Mouse (Mus musculus) neural tube, embryonic 11.5 days (tissue): ENCODE results near the gene Cilp2. TPM values are rescaled to one million over a fixed set of nuclear protein-coding genes. Genes with fewer than 3 reads are reported as not detected.

Experiments
- ATAC-seq: fragments of 200-750 bp; cut with Nextera tagmentation; 2 replicates; pipeline ENCODE4 v1.8.0; 2017; ENCODE audit warnings: moderate number of reproducible peaks, mild to moderate bottlenecking, moderate TSS enrichment, moderate library complexity; ENCODE audit not compliant: insufficient read depth, low FRiP score, low TSS enrichment
- DNase-seq: peaks from one replicate; pipeline ENCODE4 v3.0.0-alpha.2; 2015; ENCODE audit warnings: low spot score
- H3K27ac ChIP-seq: fragments of 300-500 bp; sonication (generic); 2 replicates; pipeline ENCODE4 v1.5.1; 2014; ENCODE audit warnings: low read depth, mild to moderate bottlenecking, low read length
- H3K27me3 ChIP-seq: fragments of 300-500 bp; sonication (generic); 2 replicates; pipeline ENCODE4 v1.6.1; 2014; ENCODE audit warnings: mild to moderate bottlenecking, low read length, mixed read lengths; ENCODE audit not compliant: control insufficient read depth, insufficient read depth
- H3K36me3 ChIP-seq: fragments of 300-500 bp; sonication (generic); 2 replicates; pipeline ENCODE4 v1.6.1; 2014; ENCODE audit warnings: mild to moderate bottlenecking, low read length, moderate library complexity, mixed read lengths; ENCODE audit not compliant: control insufficient read depth, insufficient read depth
- H3K4me1 ChIP-seq: fragments of 300-500 bp; sonication (generic); 2 replicates; pipeline ENCODE4 v1.6.1; 2014; ENCODE audit warnings: low read length, mixed read lengths; ENCODE audit not compliant: control insufficient read depth, insufficient read depth
- H3K4me2 ChIP-seq: fragments of 300-500 bp; sonication (generic); 2 replicates; pipeline ENCODE4 v1.6.1; 2014; ENCODE audit warnings: low read depth, mild to moderate bottlenecking, moderate library complexity
- H3K4me3 ChIP-seq: fragments of 300-500 bp; sonication (generic); 2 replicates; pipeline ENCODE4 v1.5.1; 2014; ENCODE audit warnings: low read depth, low read length
- H3K9ac ChIP-seq: fragments of 300-500 bp; sonication (generic); 2 replicates; pipeline ENCODE4 v1.6.1; 2014; ENCODE audit warnings: mild to moderate bottlenecking, low read length
- H3K9me3 ChIP-seq: fragments of 300-500 bp; sonication (generic); 2 replicates; pipeline ENCODE4 v1.6.1; 2016; ENCODE audit warnings: low read length; ENCODE audit not compliant: control insufficient read depth
- WGBS: fragments of 180-500 bp; shearing (Covaris S2); extraction: QIAGEN DNeasy Blood & Tissue Kit; methylation state at CpG from one replicate; pipeline ENCODE4 v1.1.7; 2014; 5-methylcytosine and 5-hydroxymethylcytosine counted together
- polyA plus RNA-seq: library from polyadenylated mRNA; unstranded; fragments of >200 nt; fragmentation: Nextera tagmentation; extraction: Ambion mirVana; gene quantifications from 2 replicates; pipeline ENCODE4 v1.2.1, GENCODE M21; 2014

The Cilp2 gene
- polyA plus RNA-seq, 1 experiment from 2014 or later, result 0.86 TPM

DNA sequence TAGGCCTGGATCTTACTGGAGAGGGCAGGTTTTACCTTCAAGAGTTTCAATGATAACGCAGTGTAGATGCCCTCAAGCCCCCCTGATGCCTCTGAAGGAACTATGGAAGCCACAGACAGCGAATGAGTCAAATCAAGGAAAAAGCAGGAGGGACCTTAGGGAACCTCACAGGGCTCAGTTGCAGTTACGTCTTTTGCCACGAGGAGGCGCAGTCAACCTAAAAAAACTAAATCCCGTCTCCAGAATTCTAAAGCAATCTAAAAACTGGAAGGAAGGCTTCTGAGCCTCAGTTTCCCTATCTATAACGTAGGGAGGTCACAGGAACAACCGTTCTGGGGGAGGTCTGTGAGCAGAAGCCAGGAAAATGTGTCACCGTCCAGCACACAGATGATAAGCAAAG is 13.3 kb downstream of the Cilp2 start:
- H3K36me3 ChIP-seq, result no peaks in the 10 kb centered on the region; the same call in 1 of the 2 replicates
- H3K4me1 ChIP-seq, result no peaks in the 10 kb centered on the region
- no peak overlapping the region for H3K9ac ChIP-seq
- no peak overlapping the region for H3K4me3 ChIP-seq
- peaks cover 2% of the 10 kb centered on the region for H3K27me3 ChIP-seq
- H3K27ac ChIP-seq, result no peak overlapping the region
- no peaks in the 10 kb centered on the region for H3K9me3 ChIP-seq
- DNase-seq (peak; percentile 82), ATAC-seq (no peak)
- 10% methylated on average over 9 of the region's 9 CpGs for WGBS
- H3K4me2 ChIP-seq, result no peak overlapping the region

DNA sequence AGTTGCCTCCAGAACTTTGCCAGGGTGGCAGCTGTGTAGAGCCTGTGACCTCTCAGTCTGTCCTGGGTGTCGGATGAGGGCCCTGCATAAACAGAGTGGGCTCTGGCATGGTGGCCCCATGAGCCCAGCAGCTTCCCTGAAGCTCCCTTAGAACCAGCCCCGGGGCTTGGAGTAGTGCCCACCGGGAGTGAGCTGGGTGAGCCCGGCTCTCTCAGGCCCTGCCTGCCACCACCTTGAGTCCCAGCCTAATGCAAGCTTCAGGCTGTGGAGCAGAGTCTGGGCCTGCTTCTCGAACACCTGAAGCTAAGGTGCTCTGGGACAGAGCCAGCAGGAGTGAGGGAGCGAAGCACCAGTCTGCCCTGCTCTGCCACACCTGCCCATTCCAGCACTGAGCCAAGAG is 16.6 kb downstream of the Cilp2 start:
- no peaks in the 10 kb centered on the region for H3K9me3 ChIP-seq
- no peaks in the 10 kb centered on the region for H3K4me1 ChIP-seq
- H3K9ac ChIP-seq, result no peak overlapping the region
- no peaks in the 10 kb centered on the region; the same call in 1 of the 2 replicates for H3K36me3 ChIP-seq
- H3K4me3 ChIP-seq, result no peak overlapping the region
- H3K4me2 ChIP-seq, result no peak overlapping the region
- no peak overlapping the region for H3K27ac ChIP-seq
- no peak for DNase-seq
- ATAC-seq, result no peak
- WGBS, result 88% methylated on average over 6 of the region's 6 CpGs
- H3K27me3 ChIP-seq, result no peaks in the 10 kb centered on the region

DNA sequence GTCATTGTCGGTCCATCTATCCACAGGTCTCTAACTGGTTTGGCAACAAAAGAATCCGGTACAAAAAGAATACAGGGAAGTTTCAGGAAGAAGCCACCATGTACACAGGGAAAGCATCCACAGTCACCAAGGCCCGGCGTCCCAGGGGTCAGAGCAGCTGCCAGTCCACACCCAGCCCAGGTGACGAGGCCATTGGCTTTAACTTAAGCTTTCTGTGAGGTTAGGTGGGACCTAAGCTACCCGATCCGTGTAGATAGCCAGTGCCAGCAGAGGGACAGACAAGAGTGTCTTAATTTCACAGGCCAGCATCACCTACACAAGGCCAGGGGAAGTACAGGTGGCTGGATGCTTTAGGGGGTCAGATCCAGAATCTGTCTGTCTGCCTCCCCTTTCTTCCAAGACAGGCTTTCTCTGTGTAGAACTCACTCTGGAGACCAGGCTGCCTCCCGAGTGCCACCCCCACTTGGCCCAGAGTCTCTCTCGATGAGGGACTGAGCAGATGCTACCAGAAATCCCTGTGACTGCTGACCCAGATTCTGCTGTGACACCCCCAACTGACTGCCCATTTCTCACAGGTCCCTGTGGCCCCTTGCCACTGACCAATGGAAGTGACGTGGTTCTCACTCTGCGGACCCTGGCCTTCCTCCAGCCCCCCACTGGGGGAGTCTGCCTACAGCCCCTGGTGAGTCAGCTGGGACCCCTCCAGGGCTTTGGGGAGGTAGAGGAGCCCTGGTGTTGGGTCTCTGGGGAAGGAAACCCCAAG is 17.3 kb downstream of the Cilp2 start:
- no peak overlapping the region for H3K27ac ChIP-seq
- no peaks in the 10 kb centered on the region for H3K4me1 ChIP-seq
- DNase-seq (no peak), ATAC-seq (no peak)
- H3K9ac ChIP-seq, result no peak overlapping the region
- 88% methylated on average over 11 of the region's 11 CpGs for WGBS
- no peak overlapping the region for H3K4me2 ChIP-seq
- no peak overlapping the region for H3K4me3 ChIP-seq
- H3K9me3 ChIP-seq, result no peaks in the 10 kb centered on the region
- H3K36me3 ChIP-seq, result no peaks in the 10 kb centered on the region; the same call in 1 of the 2 replicates
- no peaks in the 10 kb centered on the region for H3K27me3 ChIP-seq

DNA sequence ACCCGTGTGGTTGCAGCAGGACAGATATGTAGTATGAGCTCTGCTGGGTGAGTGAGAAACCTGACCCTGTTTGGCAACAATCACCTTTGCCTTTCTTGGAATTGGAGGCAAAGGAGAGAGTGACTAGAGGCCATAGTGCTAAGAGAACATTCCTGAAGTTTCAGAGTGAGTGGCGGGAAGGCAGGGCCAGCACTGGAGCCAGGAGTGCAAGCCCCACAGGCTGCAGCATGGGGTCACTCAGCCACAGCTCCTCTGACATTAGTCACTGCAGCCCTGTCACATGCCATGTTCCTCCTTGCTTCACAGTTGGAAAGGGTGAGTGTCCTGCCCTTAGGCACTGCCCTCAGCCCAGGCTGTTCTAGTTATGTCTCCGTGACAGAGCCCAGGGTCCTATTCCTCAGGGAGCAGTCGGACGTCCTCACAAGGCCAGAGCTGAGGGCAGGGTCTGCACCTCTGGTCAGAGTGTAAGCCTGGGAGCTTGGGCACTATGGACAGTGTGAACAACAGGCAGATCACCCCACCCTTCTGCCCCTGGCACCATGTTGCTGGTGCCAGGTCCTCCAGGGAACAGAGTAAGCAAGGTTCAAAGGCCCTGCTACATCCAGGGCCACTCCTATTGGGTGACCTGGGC is 19.7 kb downstream of the Cilp2 start:
- 82% methylated on average over 5 of the region's 5 CpGs for WGBS
- no peak overlapping the region for H3K27ac ChIP-seq
- H3K9ac ChIP-seq, result no peak overlapping the region
- no peak overlapping the region for H3K4me2 ChIP-seq
- ATAC-seq, result no peak
- no peaks in the 10 kb centered on the region; the same call in 1 of the 2 replicates for H3K36me3 ChIP-seq
- no peak overlapping the region for H3K4me3 ChIP-seq
- no peaks in the 10 kb centered on the region for H3K4me1 ChIP-seq
- H3K27me3 ChIP-seq, result no peaks in the 10 kb centered on the region
- H3K9me3 ChIP-seq, result no peaks in the 10 kb centered on the region
- DNase-seq, result no peak

DNA sequence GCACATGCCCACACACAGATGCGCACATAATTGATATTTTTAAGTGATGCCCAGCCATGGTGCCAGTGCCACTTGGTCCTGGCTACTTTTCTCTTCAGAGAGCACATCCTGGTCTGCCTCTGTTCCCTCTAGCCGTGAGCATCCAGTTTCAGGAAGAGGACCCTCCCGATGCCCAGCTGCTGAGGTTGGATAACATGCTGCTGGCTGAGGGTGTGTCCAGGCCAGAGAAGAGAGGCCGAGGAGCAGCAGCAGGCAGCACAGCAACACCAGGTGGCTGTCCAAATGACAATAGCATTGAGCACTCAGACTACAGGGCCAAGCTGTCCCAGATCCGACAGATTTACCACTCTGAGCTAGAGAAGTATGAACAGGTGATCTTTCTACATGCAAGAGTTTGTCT is 23.3 kb downstream of the Cilp2 start:
- no peak for DNase-seq
- H3K27ac ChIP-seq, result no peak overlapping the region
- no peaks in the 10 kb centered on the region for H3K9me3 ChIP-seq
- no peak overlapping the region for H3K4me2 ChIP-seq
- no peaks in the 10 kb centered on the region for H3K4me1 ChIP-seq
- no peak overlapping the region for H3K4me3 ChIP-seq
- H3K9ac ChIP-seq, result no peak overlapping the region; the same call in 1 of the 2 replicates
- no peak for ATAC-seq
- 78% methylated on average over 5 of the region's 5 CpGs for WGBS
- H3K36me3 ChIP-seq, result no peaks in the 10 kb centered on the region; the same call in 1 of the 2 replicates
- H3K27me3 ChIP-seq, result no peaks in the 10 kb centered on the region

DNA sequence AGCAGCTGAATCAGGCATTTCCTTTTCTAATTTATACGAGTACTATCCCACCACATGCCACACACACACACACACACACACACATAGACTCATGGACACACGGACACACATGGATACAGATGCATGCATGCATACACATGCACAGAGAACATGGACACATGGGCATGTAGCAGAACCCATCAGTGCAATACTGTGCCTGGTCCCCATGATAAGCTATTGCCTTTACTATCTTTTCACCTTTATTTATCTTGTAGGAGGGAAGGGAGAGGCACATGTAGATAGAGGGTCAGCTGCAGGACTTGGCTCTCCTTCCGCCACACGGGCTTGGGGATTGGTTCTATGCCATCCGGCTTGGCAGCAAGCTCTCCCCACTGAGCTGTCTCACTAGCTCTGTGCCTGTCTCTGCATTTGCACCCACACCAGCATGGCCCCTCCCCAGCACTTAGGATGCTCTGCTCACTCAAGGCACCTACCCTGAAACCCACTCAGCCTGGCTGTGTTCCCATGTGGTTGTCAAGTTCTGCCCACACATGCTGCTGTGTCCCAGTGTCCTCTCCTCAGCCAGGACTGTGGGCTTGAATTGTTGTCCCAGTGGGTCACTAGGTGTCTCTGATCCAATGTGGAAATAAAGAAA is 24.0 kb downstream of the Cilp2 start:
- H3K4me1 ChIP-seq, result no peaks in the 10 kb centered on the region
- 86% methylated on average over 5 of the region's 5 CpGs for WGBS
- no peak overlapping the region; the same call in 1 of the 2 replicates for H3K9ac ChIP-seq
- H3K4me2 ChIP-seq, result no peak overlapping the region
- no peaks in the 10 kb centered on the region; the same call in 1 of the 2 replicates for H3K36me3 ChIP-seq
- no peak overlapping the region for H3K27ac ChIP-seq
- H3K9me3 ChIP-seq, result no peaks in the 10 kb centered on the region
- no peak overlapping the region for H3K4me3 ChIP-seq
- no peak for ATAC-seq
- no peaks in the 10 kb centered on the region for H3K27me3 ChIP-seq
- DNase-seq, result no peak

DNA sequence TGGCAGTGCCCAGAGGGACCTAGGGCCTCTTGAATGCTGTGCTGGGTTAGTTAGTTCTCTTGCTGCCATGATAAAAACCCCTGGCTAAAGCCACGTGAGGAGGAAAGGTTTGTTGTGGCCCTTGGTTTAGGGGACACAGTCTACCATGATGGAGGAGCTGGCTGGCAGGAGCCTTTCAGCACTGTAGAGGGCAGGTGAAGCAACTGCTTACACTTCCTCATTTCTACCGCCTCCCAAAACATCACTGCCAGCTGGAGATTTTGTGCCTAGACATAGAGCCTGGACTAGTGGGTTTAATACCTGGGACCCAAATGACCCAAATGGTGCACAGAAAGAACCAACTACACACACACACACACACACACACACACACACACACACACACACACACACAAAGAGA is 26.2 kb downstream of the Cilp2 start:
- no peak for DNase-seq
- H3K36me3 ChIP-seq, result no peaks in the 10 kb centered on the region; the same call in 1 of the 2 replicates
- no peak overlapping the region for H3K9ac ChIP-seq
- WGBS, result 61% methylated on average over 2 of the region's 2 CpGs
- no peaks in the 10 kb centered on the region for H3K4me1 ChIP-seq
- H3K27me3 ChIP-seq, result no peaks in the 10 kb centered on the region
- H3K27ac ChIP-seq, result no peak overlapping the region
- H3K4me2 ChIP-seq, result no peak overlapping the region
- ATAC-seq, result no peak
- no peaks in the 10 kb centered on the region for H3K9me3 ChIP-seq
- no peak overlapping the region for H3K4me3 ChIP-seq

DNA sequence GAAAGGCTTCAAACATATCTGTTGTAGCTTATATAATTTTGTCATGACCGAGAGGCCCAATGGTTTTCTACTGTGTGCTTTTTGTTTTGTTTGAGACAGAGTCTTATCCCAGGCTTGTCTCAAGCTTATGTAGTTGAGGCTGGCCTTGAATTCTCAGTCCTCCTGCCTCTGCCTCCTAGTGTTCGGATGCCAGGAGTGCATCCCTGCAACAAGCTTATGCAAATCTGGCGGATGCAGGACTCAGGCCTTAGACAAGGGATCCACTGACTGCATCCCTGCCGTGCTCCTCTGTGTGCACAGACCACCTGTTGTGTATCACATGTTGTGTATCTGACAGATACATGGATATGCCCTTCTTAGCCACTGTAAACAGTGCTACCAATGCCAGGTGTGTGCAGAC is 26.7 kb downstream of the Cilp2 start:
- H3K27ac ChIP-seq, result no peak overlapping the region
- no peaks in the 10 kb centered on the region; the same call in 1 of the 2 replicates for H3K36me3 ChIP-seq
- H3K27me3 ChIP-seq, result no peaks in the 10 kb centered on the region
- ATAC-seq (no peak), DNase-seq (no peak)
- WGBS, result 62% methylated on average over 4 of the region's 4 CpGs
- no peak overlapping the region for H3K4me2 ChIP-seq
- H3K4me1 ChIP-seq, result no peaks in the 10 kb centered on the region
- H3K4me3 ChIP-seq, result no peak overlapping the region
- no peaks in the 10 kb centered on the region for H3K9me3 ChIP-seq
- no peak overlapping the region for H3K9ac ChIP-seq
